Mouse (Mus musculus) stomach, postnatal 0 days (tissue): ENCODE results near the gene Tubgcp6.

ENCODE experiments used
- CTCF ChIP-seq: IDR thresholded peaks from 2 replicates; pipeline ENCODE4 v1.5.1; 2016; ENCODE audit warnings: antibody characterized with exemption, low read depth, mild to moderate bottlenecking, moderate library complexity
- EP300 ChIP-seq: optimal IDR thresholded peaks from 2 replicates; pipeline ENCODE3; 2016; ENCODE audit warnings: antibody characterized with exemption

- TF ChIP-seq CTCF (no peak), EP300 (no peak)
These were observed 18.5 kb upstream of the Tubgcp6 start for GRCm38 (mm10) chr15:89141443-89141842.
